Mouse (Mus musculus): ENCODE measurements at regions not wholly inside any gene's neighbourhood (a gene's known extent, or its start where the extent isn't known, plus 50 kb on each side); places are given as distances from the start of the nearest gene placed in this dataset.

- H3K4me1 ChIP-seq (ENCODE audit: control insufficient read depth, insufficient read depth, insufficient read length, low read length) = no peaks in the 10 kb centered on the region
- H3K27ac ChIP-seq (replicated peaks; ENCODE audit: low read depth, low read length) = no peak overlapping the region
- no peak overlapping the region for H3K4me3 ChIP-seq (ENCODE audit: insufficient read depth, low read depth, low read length)
Observed at GRCm38 (mm10) chr2:133305936-133306335, 246.0 kb upstream of the Bmp2 start.

GRCm38 (mm10) chr2:133311001-133311400 lies 241.0 kb upstream of the Bmp2 start:
- H3K4me1 ChIP-seq (ENCODE audit: control insufficient read depth, insufficient read depth, insufficient read length, low read length) = no peaks in the 10 kb centered on the region
- no peak overlapping the region for H3K4me3 ChIP-seq (ENCODE audit: insufficient read depth, low read depth, low read length)
- H3K27ac ChIP-seq (replicated peaks; ENCODE audit: low read depth, low read length) = no peak overlapping the region

GRCm38 (mm10) chr2:133326290-133327050 lies 225.5 kb upstream of the Bmp2 start:
- Histone ChIP-seq H3K4me3 (ENCODE audit: insufficient read depth, low read depth, low read length) (no peak overlapping the region), H3K4me1 (ENCODE audit: control insufficient read depth, insufficient read depth, insufficient read length, low read length) (no peaks in the 10 kb centered on the region), H3K27ac (replicated peaks; ENCODE audit: low read depth, low read length) (no peak overlapping the region)

GRCm38 (mm10) chr2:133327653-133328052 lies 224.3 kb upstream of the Bmp2 start:
- no peak overlapping the region for H3K27ac ChIP-seq (replicated peaks; ENCODE audit: low read depth, low read length)
- H3K4me3 ChIP-seq (ENCODE audit: insufficient read depth, low read depth, low read length) = no peak overlapping the region
- H3K4me1 ChIP-seq (ENCODE audit: control insufficient read depth, insufficient read depth, insufficient read length, low read length) = no peaks in the 10 kb centered on the region

GRCm38 (mm10) chr2:133336177-133336901 lies 215.6 kb upstream of the Bmp2 start:
- Histone ChIP-seq H3K4me1 (ENCODE audit: control insufficient read depth, insufficient read depth, insufficient read length, low read length) (no peaks in the 10 kb centered on the region), H3K27ac (replicated peaks; ENCODE audit: low read depth, low read length) (no peak overlapping the region), H3K4me3 (ENCODE audit: insufficient read depth, low read depth, low read length) (no peak overlapping the region)

- Histone ChIP-seq H3K4me1 (ENCODE audit: control insufficient read depth, insufficient read depth, insufficient read length, low read length) (no peaks in the 10 kb centered on the region), H3K27ac (replicated peaks; ENCODE audit: low read depth, low read length) (no peak overlapping the region), H3K4me3 (ENCODE audit: insufficient read depth, low read depth, low read length) (no peak overlapping the region)
Observed at GRCm38 (mm10) chr2:133338150-133338549, 213.8 kb upstream of the Bmp2 start.

- no peak overlapping the region for H3K27ac ChIP-seq (replicated peaks; ENCODE audit: low read depth, low read length)
- no peaks in the 10 kb centered on the region for H3K4me1 ChIP-seq (ENCODE audit: control insufficient read depth, insufficient read depth, insufficient read length, low read length)
- no peak overlapping the region for H3K4me3 ChIP-seq (ENCODE audit: insufficient read depth, low read depth, low read length)
Observed at GRCm38 (mm10) chr2:133341352-133341751, 210.6 kb upstream of the Bmp2 start.

- Histone ChIP-seq H3K27ac (replicated peaks; ENCODE audit: low read depth, low read length) (no peak overlapping the region), H3K4me3 (ENCODE audit: insufficient read depth, low read depth, low read length) (no peak overlapping the region), H3K4me1 (ENCODE audit: control insufficient read depth, insufficient read depth, insufficient read length, low read length) (no peaks in the 10 kb centered on the region)
Observed at GRCm38 (mm10) chr2:133345964-133346788, 205.8 kb upstream of the Bmp2 start.

GRCm38 (mm10) chr2:133346789-133347424 lies 205.1 kb upstream of the Bmp2 start:
- Histone ChIP-seq H3K4me3 (ENCODE audit: insufficient read depth, low read depth, low read length) (no peak overlapping the region), H3K27ac (replicated peaks; ENCODE audit: low read depth, low read length) (no peak overlapping the region), H3K4me1 (ENCODE audit: control insufficient read depth, insufficient read depth, insufficient read length, low read length) (no peaks in the 10 kb centered on the region)

- H3K4me1 ChIP-seq (ENCODE audit: control insufficient read depth, insufficient read depth, insufficient read length, low read length) = no peaks in the 10 kb centered on the region
- H3K4me3 ChIP-seq (ENCODE audit: insufficient read depth, low read depth, low read length) = no peak overlapping the region
- H3K27ac ChIP-seq (replicated peaks; ENCODE audit: low read depth, low read length) = no peak overlapping the region
Observed at GRCm38 (mm10) chr2:133351306-133351705, 200.7 kb upstream of the Bmp2 start.

- Histone ChIP-seq H3K4me1 (ENCODE audit: control insufficient read depth, insufficient read depth, insufficient read length, low read length) (no peaks in the 10 kb centered on the region), H3K27ac (replicated peaks; ENCODE audit: low read depth, low read length) (no peak overlapping the region), H3K4me3 (ENCODE audit: insufficient read depth, low read depth, low read length) (no peak overlapping the region)
Observed at GRCm38 (mm10) chr2:133352800-133353199, 199.2 kb upstream of the Bmp2 start.

- Histone ChIP-seq H3K4me3 (ENCODE audit: insufficient read depth, low read depth, low read length) (no peak overlapping the region), H3K4me1 (ENCODE audit: control insufficient read depth, insufficient read depth, insufficient read length, low read length) (no peaks in the 10 kb centered on the region), H3K27ac (replicated peaks; ENCODE audit: low read depth, low read length) (no peak overlapping the region)
Observed at GRCm38 (mm10) chr2:133362693-133363443, 189.1 kb upstream of the Bmp2 start.

- H3K27ac ChIP-seq (replicated peaks; ENCODE audit: low read depth, low read length) = no peak overlapping the region
- H3K4me3 ChIP-seq (ENCODE audit: insufficient read depth, low read depth, low read length) = no peak overlapping the region
- no peaks in the 10 kb centered on the region for H3K4me1 ChIP-seq (ENCODE audit: control insufficient read depth, insufficient read depth, insufficient read length, low read length)
Observed at GRCm38 (mm10) chr2:133371490-133372215, 180.3 kb upstream of the Bmp2 start.

- Histone ChIP-seq H3K27ac (replicated peaks; ENCODE audit: low read depth, low read length) (no peak overlapping the region), H3K4me1 (ENCODE audit: control insufficient read depth, insufficient read depth, insufficient read length, low read length) (no peaks in the 10 kb centered on the region), H3K4me3 (ENCODE audit: insufficient read depth, low read depth, low read length) (no peak overlapping the region)
Observed at GRCm38 (mm10) chr2:133373543-133373942, 178.4 kb upstream of the Bmp2 start.
